Mouse (Mus musculus) MEL (cell line): ENCODE results near the gene Prss44. TPM values are rescaled to one million over a fixed set of nuclear protein-coding genes. Genes with fewer than 3 reads are reported as not detected.
A peak's percentile ranks its signal among the peaks of the same experiment; 100 is the strongest.

Source experiments
- DNase-seq: peaks from one replicate; pipeline ENCODE4 v3.0.0; 2011; ENCODE audit warnings: low read depth, low spot score
- H3K27ac ChIP-seq: 2 replicates; pipeline ENCODE4 v1.5.1; 2012; ENCODE audit warnings: low read depth, mild to moderate bottlenecking, control low read depth, low read length, moderate library complexity; ENCODE audit not compliant: control insufficient read depth
- H3K27me3 ChIP-seq, 2 experiments: fragments of 150-350 bp in 1 of 2; sonication (generic) in 1 of 2; 2 replicates each; pipeline ENCODE4 v1.6.1; 2012; ENCODE audit warnings: low read length in 2 of 2, mild to moderate bottlenecking in 2 of 2, improper control_type of control experiment in 1 of 2, moderate library complexity in 1 of 2; ENCODE audit not compliant: insufficient read depth in 2 of 2, control insufficient read depth in 1 of 2
- H3K36me3 ChIP-seq, 2 experiments: 2 replicates each; pipeline ENCODE4 v1.6.1; 2012 to 2014; ENCODE audit warnings: low read length in 2 of 2, improper control_type of control experiment in 1 of 2, inconsistent platforms in 1 of 2, mild to moderate bottlenecking in 1 of 2; ENCODE audit not compliant: insufficient read depth in 2 of 2, control insufficient read depth in 1 of 2
- H3K4me1 ChIP-seq, 2 experiments: fragments of 150-350 bp in 1 of 2; sonication (generic) in 1 of 2; 2 replicates each; pipeline ENCODE4 v1.6.1; 2012; ENCODE audit warnings: low read length in 2 of 2, improper control_type of control experiment in 1 of 2, mild to moderate bottlenecking in 1 of 2; ENCODE audit not compliant: insufficient read depth in 2 of 2, control insufficient read depth in 1 of 2
- H3K4me3 ChIP-seq, 2 experiments: fragments of 150-350 bp in 1 of 2; sonication (generic) in 1 of 2; 2 replicates each; pipeline ENCODE4 v1.5.1; 2012; ENCODE audit warnings: low read depth in 2 of 2, low read length in 2 of 2, mild to moderate bottlenecking in 2 of 2, moderate library complexity in 2 of 2, control low read depth in 1 of 2, improper control_type of control experiment in 1 of 2; ENCODE audit not compliant: control insufficient read depth in 1 of 2, insufficient read depth in 1 of 2
- H3K79me2 ChIP-seq: 2 replicates; pipeline ENCODE4 v1.6.1; 2012; ENCODE audit warnings: mild to moderate bottlenecking, low read length, moderate library complexity; ENCODE audit not compliant: control insufficient read depth, poor library complexity, insufficient read depth
- H3K9ac ChIP-seq: 2 replicates; pipeline ENCODE4 v1.6.1; 2012; ENCODE audit warnings: low read depth, mild to moderate bottlenecking, control low read depth, low read length, moderate library complexity; ENCODE audit not compliant: control insufficient read depth, poor library complexity, severe bottlenecking
- H3K9me3 ChIP-seq: fragments of 150-350 bp; sonication (generic); replicated peaks from 2 replicates; pipeline ENCODE4 v1.6.1; 2012; ENCODE audit warnings: mild to moderate bottlenecking, low read length, improper control_type of control experiment, moderate library complexity; ENCODE audit not compliant: insufficient read depth
- BHLHE40 ChIP-seq: IDR thresholded peaks from 2 replicates; pipeline ENCODE4 v1.6.1; 2012; ENCODE audit warnings: low read depth, mild to moderate bottlenecking, inconsistent platforms, low read length, improper control_type of control experiment, borderline replicate concordance
- CTCF ChIP-seq, 3 experiments: IDR thresholded peaks in 2 of 3; conservative IDR thresholded peaks in 1 of 3; 2 replicates each; pipeline ENCODE4 v1.5.1; 2011 to 2012; ENCODE audit warnings: low read length in 3 of 3, low read depth in 2 of 3, mild to moderate bottlenecking in 2 of 3, improper control_type of control experiment in 1 of 3, inconsistent platforms in 1 of 3, mixed read lengths in 1 of 3, moderate library complexity in 1 of 3; ENCODE audit not compliant: control insufficient read depth in 1 of 3, insufficient read depth in 1 of 3, poor library complexity in 1 of 3, severe bottlenecking in 1 of 3
- E2F4 ChIP-seq: IDR thresholded peaks from 2 replicates; pipeline ENCODE4 v1.6.1; 2011; ENCODE audit warnings: low read depth, low read length, improper control_type of control experiment, borderline replicate concordance
- EP300 ChIP-seq, 2 experiments: IDR thresholded peaks; 2 replicates each; pipeline ENCODE4 v1.6.1; 2011; ENCODE audit warnings: improper control_type of control experiment in 2 of 2, low read length in 2 of 2, low read depth in 1 of 2, mild to moderate bottlenecking in 1 of 2
- ETS1 ChIP-seq: IDR thresholded peaks from 2 replicates; pipeline ENCODE4 v1.6.1; 2012; ENCODE audit warnings: low read depth, mild to moderate bottlenecking, inconsistent platforms, low read length, improper control_type of control experiment, moderate library complexity
- GABPA ChIP-seq: IDR thresholded peaks from 2 replicates; pipeline ENCODE4 v1.6.1; 2012; ENCODE audit warnings: low read depth, mild to moderate bottlenecking, inconsistent platforms, low read length, improper control_type of control experiment, moderate library complexity
- GATA1 ChIP-seq: IDR thresholded peaks from 2 replicates; pipeline ENCODE4 v1.6.1; 2011; ENCODE audit warnings: low read depth, low read length, improper control_type of control experiment
- HCFC1 ChIP-seq: IDR thresholded peaks from 2 replicates; pipeline ENCODE4 v1.6.1; 2012; ENCODE audit warnings: low read depth, mild to moderate bottlenecking, inconsistent platforms, low read length, improper control_type of control experiment, moderate library complexity
- MAFK ChIP-seq: IDR thresholded peaks from 2 replicates; pipeline ENCODE4 v1.6.1; 2011; ENCODE audit warnings: low read depth, mild to moderate bottlenecking, low read length, improper control_type of control experiment, borderline replicate concordance
- MXI1 ChIP-seq: IDR thresholded peaks from 2 replicates; pipeline ENCODE4 v1.6.1; 2011; ENCODE audit warnings: mild to moderate bottlenecking, low read depth, low read length, improper control_type of control experiment
- MYC ChIP-seq: IDR thresholded peaks from 2 replicates; pipeline ENCODE4 v1.6.1; 2011; ENCODE audit warnings: low read depth, mild to moderate bottlenecking, low read length, improper control_type of control experiment, moderate library complexity
- NELFE ChIP-seq: IDR thresholded peaks from 2 replicates; pipeline ENCODE4 v1.6.1; 2011; ENCODE audit warnings: low read depth, low read length, improper control_type of control experiment
- POLR2A ChIP-seq, 2 experiments: IDR thresholded peaks; 2 replicates each; pipeline ENCODE4 v1.6.1; 2011 to 2012; ENCODE audit warnings: low read length in 2 of 2, mild to moderate bottlenecking in 2 of 2, control low read depth in 1 of 2, improper control_type of control experiment in 1 of 2, low read depth in 1 of 2, moderate library complexity in 1 of 2; ENCODE audit not compliant: control insufficient read depth in 1 of 2, insufficient read depth in 1 of 2, poor library complexity in 1 of 2
- RAD21 ChIP-seq: IDR thresholded peaks from 2 replicates; pipeline ENCODE4 v1.6.1; 2011; ENCODE audit warnings: mild to moderate bottlenecking, low read depth, low read length, improper control_type of control experiment
- RCOR1 ChIP-seq: IDR thresholded peaks from 2 replicates; pipeline ENCODE4 v1.6.1; 2012; ENCODE audit warnings: low read depth, mild to moderate bottlenecking, inconsistent platforms, low read length, improper control_type of control experiment
- TAL1 ChIP-seq: IDR thresholded peaks from 2 replicates; pipeline ENCODE4 v1.6.1; 2012; ENCODE audit warnings: mild to moderate bottlenecking, inconsistent platforms, low read length, moderate library complexity, mixed read lengths
- TCF12 ChIP-seq: IDR thresholded peaks from 2 replicates; pipeline ENCODE4 v1.6.1; 2014; ENCODE audit warnings: low read depth, mild to moderate bottlenecking, inconsistent platforms, low read length, improper control_type of control experiment, moderate library complexity
- USF1 ChIP-seq: IDR thresholded peaks from 2 replicates; pipeline ENCODE4 v1.6.1; 2014; ENCODE audit warnings: low read depth, mild to moderate bottlenecking, inconsistent platforms, low read length, improper control_type of control experiment, moderate library complexity
- ZMIZ1 ChIP-seq: IDR thresholded peaks from 2 replicates; pipeline ENCODE4 v1.6.1; 2012; ENCODE audit warnings: low read depth, mild to moderate bottlenecking, inconsistent platforms, low read length, improper control_type of control experiment, moderate library complexity
- polyA plus RNA-seq, 2 experiments: library from polyadenylated mRNA; stranded (reverse) in 1 of 2; unstranded in 1 of 2; fragments of >175 nt in 1 of 2; fragments of >200 nt in 1 of 2; gene quantifications; 2 replicates each; pipeline versions ENCODE4 v1.2.1 to v1.2.4; 2012; ENCODE audit warnings: low replicate concordance in 2 of 2, low read depth in 1 of 2; ENCODE audit not compliant: insufficient read length in 2 of 2, insufficient read depth in 1 of 2, missing spikeins in 1 of 2
- total RNA-seq: library from RNA; depleted of rRNA; stranded (reverse); fragments of 300-350 nt; gene quantifications from 2 replicates; pipeline ENCODE4 v1.2.3, GENCODE M21; 2012

Gene Prss44
- total and polyA plus RNA-seq, 3 experiments, result not detected

DNA sequence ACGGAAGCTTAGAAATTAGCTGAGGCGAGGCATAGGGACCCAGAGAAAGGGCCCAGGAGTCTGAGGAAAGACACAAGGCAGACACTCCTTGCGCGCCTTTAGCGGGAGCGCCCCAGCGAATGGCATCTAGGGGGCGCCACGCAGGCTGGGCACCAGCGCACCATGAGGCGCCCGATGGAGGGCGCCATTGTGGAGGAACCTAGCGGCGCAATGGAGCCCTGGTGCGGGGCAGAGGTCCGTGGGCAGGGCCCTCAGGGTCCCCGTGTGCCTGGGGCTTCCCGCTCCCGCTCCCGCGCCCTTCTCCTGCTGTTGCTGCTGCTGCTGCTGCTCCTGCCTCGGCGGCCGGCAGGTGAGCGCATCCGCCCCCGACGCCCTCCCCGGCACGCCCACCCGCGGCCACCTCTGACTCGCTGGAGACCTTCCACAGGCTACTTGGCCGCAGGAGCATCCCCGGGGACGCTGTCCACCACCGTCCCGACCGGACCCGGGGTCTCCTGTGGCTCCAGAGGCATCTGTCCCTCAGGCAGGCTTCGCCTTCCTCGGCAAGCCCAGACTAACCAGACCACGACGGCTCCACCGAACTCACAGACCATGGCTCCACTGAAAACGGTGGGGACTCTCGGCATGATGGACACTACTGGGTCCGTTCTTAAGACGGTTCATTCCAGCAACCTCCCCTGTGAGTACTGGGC lies 44.1 kb downstream of the Prss44 start, which contains the start of gene Prss50:
Gene Prss50 (plus strand): TSS at position 187 of the 692 bp plus-strand sequence.
- no peak within 1 kb of the TSS for H3K27ac ChIP-seq
- H3K27me3 ChIP-seq, result no peaks in the 10 kb centered on the region
- H3K4me1 ChIP-seq, result no peaks in the 10 kb centered on the region
- no peaks in the 10 kb centered on the region for H3K36me3 ChIP-seq
- TF ChIP-seq E2F4 (no peak), GABPA (no peak), TAL1 (no peak), ZMIZ1 (no peak), RAD21 (no peak), MYC (no peak), MAFK (no peak), CTCF (IDR thresholded peaks at IDR 0.05 in 2 of 3, conservative IDR thresholded peaks at IDR 0.05 in 1 of 3; ENCODE audit: control insufficient read depth in 1 of 3, insufficient read depth in 1 of 3, low read depth in 2 of 3, low read length in 3 of 3, poor library complexity in 1 of 3, severe bottlenecking in 1 of 3) (0 out of 6 replicates have a peak, but pooled peaks of 1 of the 3 experiments have one; percentile 1)
- H3K79me2 ChIP-seq, result no peaks in the 10 kb centered on the region
- no peaks in the 10 kb centered on the region for H3K9me3 ChIP-seq
- no peak within 1 kb of the TSS for H3K4me3 ChIP-seq
- DNase-seq, result no peak
- no peak within 1 kb of the TSS for H3K9ac ChIP-seq

DNA sequence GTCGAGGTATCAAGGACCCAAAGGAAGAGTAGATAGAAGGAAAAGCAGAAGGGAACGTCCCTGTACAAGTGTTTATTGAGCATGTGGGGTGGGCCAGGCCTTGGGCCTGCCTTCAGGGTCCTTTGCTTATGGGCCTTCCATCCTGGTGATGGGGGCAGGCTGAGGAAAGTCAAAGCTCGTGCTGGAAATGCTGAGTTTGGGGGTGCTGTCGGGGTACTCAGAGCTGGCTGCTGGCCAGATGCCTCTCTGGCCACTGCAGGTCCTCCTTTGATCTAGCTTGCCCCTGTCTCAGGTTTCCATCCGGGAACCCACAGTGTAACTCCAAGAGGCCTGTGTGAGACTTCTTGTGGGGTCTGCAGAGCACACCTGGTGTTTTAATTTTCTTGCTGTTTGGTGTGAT lies 44.7 kb downstream of the Prss44 start:
- TF ChIP-seq RCOR1 (no peak), USF1 (no peak), GATA1 (no peak), NELFE (no peak), BHLHE40 (no peak), MXI1 (no peak), ZMIZ1 (no peak), POLR2A (IDR thresholded peaks at IDR 0.05; ENCODE audit: control insufficient read depth in 1 of 2, insufficient read depth in 1 of 2, low read depth in 1 of 2, low read length in 2 of 2, poor library complexity in 1 of 2) (no peak)
- Histone ChIP-seq H3K27me3 (no peaks in the 10 kb centered on the region), H3K4me1 (no peaks in the 10 kb centered on the region), H3K27ac (no peak overlapping the region), H3K79me2 (no peaks in the 10 kb centered on the region), H3K9ac (no peak overlapping the region), H3K4me3 (no peak overlapping the region), H3K9me3 (no peaks in the 10 kb centered on the region), H3K36me3 (no peaks in the 10 kb centered on the region)
- DNase-seq, result no peak

DNA sequence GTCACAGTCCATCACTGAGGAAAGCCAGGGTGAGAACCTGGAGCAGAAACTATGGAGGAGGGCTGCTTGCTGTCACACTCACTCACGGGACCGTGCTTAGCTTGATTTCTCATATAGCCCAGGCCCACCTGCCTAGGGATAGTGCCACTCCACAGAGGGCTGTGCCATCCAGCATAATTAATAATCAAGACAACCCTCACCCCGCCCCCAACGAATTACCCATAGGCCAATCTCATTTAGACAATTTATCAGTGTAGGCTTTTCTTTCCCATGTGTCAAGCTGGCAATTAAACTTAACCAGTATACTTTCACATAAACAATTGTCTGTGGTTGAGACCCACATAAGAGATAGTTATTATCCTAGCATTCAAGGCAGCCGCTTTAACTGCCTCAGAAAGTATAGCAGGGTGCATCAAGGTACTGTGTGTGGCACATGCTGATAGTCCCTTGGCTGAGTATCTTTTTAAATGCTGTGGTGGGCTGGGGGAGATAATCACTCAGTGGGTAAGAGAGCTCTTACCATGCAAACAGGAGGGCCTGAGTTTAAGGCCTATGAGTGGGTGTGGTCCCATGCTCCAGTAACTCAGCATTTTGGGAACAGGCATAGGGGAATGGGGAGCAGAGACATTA lies 45.3 kb downstream of the Prss44 start:
- H3K27me3 ChIP-seq, result no peaks in the 10 kb centered on the region
- H3K36me3 ChIP-seq, result no peaks in the 10 kb centered on the region
- no peak overlapping the region for H3K27ac ChIP-seq
- H3K79me2 ChIP-seq, result no peaks in the 10 kb centered on the region
- no peaks in the 10 kb centered on the region for H3K4me1 ChIP-seq
- DNase-seq, result no peak
- H3K9ac ChIP-seq, result no peak overlapping the region
- no peak for TF ChIP-seq HCFC1
- TF ChIP-seq TCF12, result peak; percentile 41; the same call in 1 of the 2 replicates
- 0 out of 2 replicates have a peak, but pooled peaks have one; percentile 17 for TF ChIP-seq ETS1
- no peak for TF ChIP-seq RAD21
- peak in 1 of 2 experiments; percentile 46; a peak in 1 of 4 replicates for TF ChIP-seq EP300 (IDR thresholded peaks at IDR 0.05; ENCODE audit: low read depth in 1 of 2, low read length in 2 of 2)
- no peaks in the 10 kb centered on the region for H3K9me3 ChIP-seq
- H3K4me3 ChIP-seq, result no peak overlapping the region
